Mouse (Mus musculus): Measurements from ENCODE around the gene Metrn. TPM values are rescaled to one million over a fixed set of nuclear protein-coding genes. Genes with fewer than 3 reads are reported as not detected.

Gene Metrn
- total RNA-seq, 2 experiments from 2014 or later: 72.5 to 86.7 TPM

- intact Hi-C loops (cut with DNase I): loop anchor here (10.0 kb wide), 1 partner anchor 925 kb away; no protein-coding TSS in a partner anchor
- no peak for DNase-seq (ENCODE audit: low spot score in 2 of 2)
These were observed 47.6 kb downstream of the Metrn start for GRCm38 (mm10) chr17:25749314-25749713.

- intact Hi-C loops (cut with DNase I): loop anchor here (10.0 kb wide), 1 partner anchor 923 kb away; no protein-coding TSS in a partner anchor
- DNase-seq (ENCODE audit: low spot score in 2 of 2): peak in 1 of 2 experiments; percentile 47
These were observed 48.7 kb downstream of the Metrn start for GRCm38 (mm10) chr17:25748238-25748637.

- intact Hi-C loops (cut with DNase I): loop anchor here (10.0 kb wide), 1 partner anchor 920 kb away; no protein-coding TSS in a partner anchor
- DNase-seq (ENCODE audit: low spot score in 2 of 2): no peak
These were observed 52.6 kb downstream of the Metrn start for GRCm38 (mm10) chr17:25744311-25744710.

- intact Hi-C loops (cut with DNase I): loop anchor here (10.0 kb wide), 1 partner anchor 919 kb away; no protein-coding TSS in a partner anchor
- DNase-seq (ENCODE audit: low spot score in 2 of 2): no peak
These were observed 53.1 kb downstream of the Metrn start for GRCm38 (mm10) chr17:25743831-25744230.

Small RNAs within 50 kb of the gene (microRNA-seq; reads per million reads assigned to microRNA genes)
- gene Gm25083 (0 reads per million in 2 experiments), gene Mir3082 (3.4 to 5.0 reads per million in 2 experiments), gene Mir6966 (0.99 to 3.4 reads per million in 2 experiments)

Other genes starting within 250 kb of the Metrn start
- 10 to 100 TPM; 52.1 to 55.3 TPM for gene Sox8, start 226.4 kb downstream of the Metrn start, total RNA-seq (2021)
- gene Lmf1, start 218.1 kb downstream of the Metrn start, total RNA-seq (2021): 10 to 100 TPM; 20.4 to 23.7 TPM
- gene Gng13, start 80.0 kb downstream of the Metrn start, total RNA-seq (2021): 100 to 1,000 TPM; 176 to 196 TPM
- 1 to 10 TPM; 2.4 to 3.0 TPM for gene Chtf18, start 69.7 kb downstream of the Metrn start, total RNA-seq (2021)
- 10 to 100 TPM; 46.9 to 48.7 TPM for gene Rpusd1, start 69.5 kb downstream of the Metrn start, total RNA-seq (2021)
- under 1 TPM in 1 of 2 experiments, not detected in 1; 0.25 TPM for gene Mslnl, start 61.1 kb downstream of the Metrn start, total RNA-seq (2021)
- gene Msln, start 42.8 kb downstream of the Metrn start, total RNA-seq (2021): 1 to 10 TPM; 2.2 to 3.8 TPM
- gene Narfl, start 23.4 kb downstream of the Metrn start, total RNA-seq (2021): 10 to 100 TPM; 33.4 to 34.4 TPM
- 100 to 1,000 TPM; 109 to 122 TPM for gene Haghl, start 11.5 kb downstream of the Metrn start, total RNA-seq (2021)
- gene Ccdc78, start 10.6 kb downstream of the Metrn start, total RNA-seq (2021): under 1 TPM in 1 of 2 experiments, not detected in 1; 0.21 TPM
- 10 to 100 TPM; 79.7 to 82.2 TPM for gene Fam173a, start 4.2 kb downstream of the Metrn start, total RNA-seq (2021)
- 1 to 10 TPM in 1 of 2 experiments, not detected in 1; 1.0 TPM for gene AC134908.4, start 1.5 kb downstream of the Metrn start, total RNA-seq (2021)
- 100 to 1,000 TPM; 648 to 673 TPM for gene Fbxl16, start 11.9 kb upstream of the Metrn start, total RNA-seq (2021)
- gene Wdr24, start 26.5 kb upstream of the Metrn start, total RNA-seq (2021): 10 to 100 TPM; 25.1 to 25.4 TPM
- gene Jmjd8, start 31.7 kb upstream of the Metrn start, total RNA-seq (2021): 10 to 100 TPM; 55.9 to 57.6 TPM
- 100 to 1,000 TPM; 171 to 173 TPM for gene Stub1, start 36.3 kb upstream of the Metrn start, total RNA-seq (2021)
- gene Rhbdl1, start 40.2 kb upstream of the Metrn start, total RNA-seq (2021): 10 to 100 TPM; 59.0 to 59.7 TPM
- gene Gm20683, start 44.6 kb upstream of the Metrn start, total RNA-seq (2021): 10 to 100 TPM; 23.0 to 25.2 TPM
- gene Rhot2, start 47.7 kb upstream of the Metrn start, total RNA-seq (2021): 10 to 100 TPM; 76.9 to 84.4 TPM
- gene Wdr90, start 64.4 kb upstream of the Metrn start, total RNA-seq (2021): 10 to 100 TPM; 29.8 to 31.4 TPM
- gene Mcrip2, start 71.6 kb upstream of the Metrn start, total RNA-seq (2021): 10 to 100 TPM; 21.1 to 22.2 TPM
- gene Mettl26, start 77.9 kb upstream of the Metrn start, total RNA-seq (2021): 10 to 100 TPM; 34.8 to 38.1 TPM
- 1 to 10 TPM; 1.3 to 2.5 TPM for gene Wfikkn1, start 83.7 kb upstream of the Metrn start, total RNA-seq (2021)
- gene Rab40c, start 122.6 kb upstream of the Metrn start, total RNA-seq (2021): 10 to 100 TPM; 46.7 to 50.9 TPM
- gene Pigq, start 147.8 kb upstream of the Metrn start, total RNA-seq (2021): 100 to 1,000 TPM; 116 to 118 TPM
- gene Nhlrc4, start 147.8 kb upstream of the Metrn start, total RNA-seq (2021): not detected
- gene A930017K11Rik, start 155.4 kb upstream of the Metrn start, total RNA-seq (2021): under 1 TPM in 1 of 2 experiments, not detected in 1; 0.23 TPM
- gene Capn15, start 188.7 kb upstream of the Metrn start, total RNA-seq (2021): 10 to 100 TPM; 47.0 to 51.6 TPM